Mouse (Mus musculus) embryo, embryonic 10 days (tissue): Measurements from ENCODE around the gene Slc52a3.
"Not testable (repeated sequence)": the region's sequence is repeated elsewhere in the genome, so short reads cannot be mapped to it uniquely, and the experiment has no call there.

Experiments used
- DNase-seq: peaks from one replicate; pipeline ENCODE4 v3.0.0-alpha.2; 2015; ENCODE audit warnings: low spot score

Gene Slc52a3

GRCm38 (mm10) chr2:151973595-151974562 is 22.4 kb upstream of the Slc52a3 start:
- DNase-seq, result peak; percentile 35

GRCm38 (mm10) chr2:151975295-151975694 is 21.0 kb upstream of the Slc52a3 start:
- no peak for DNase-seq

GRCm38 (mm10) chr2:151976067-151976466 is 20.2 kb upstream of the Slc52a3 start:
- DNase-seq, result no peak

GRCm38 (mm10) chr2:151977689-151978440 is 18.4 kb upstream of the Slc52a3 start:
- peak; percentile 21 for DNase-seq

GRCm38 (mm10) chr2:151978494-151978893 is 17.8 kb upstream of the Slc52a3 start:
- no peak for DNase-seq

GRCm38 (mm10) chr2:151979470-151980354 is 16.6 kb upstream of the Slc52a3 start, which contains the start of gene Fam110a:
Gene Fam110a (minus strand): TSS chr2:151980219.
- peak; percentile 96 for DNase-seq

GRCm38 (mm10) chr2:151980355-151980693 is 16.0 kb upstream of the Slc52a3 start:
- DNase-seq, result no peak

GRCm38 (mm10) chr2:151981268-151981667 is 15.0 kb upstream of the Slc52a3 start:
- DNase-seq, result no peak

- no peak for DNase-seq
Measured at GRCm38 (mm10) chr2:151982476-151982875, 13.8 kb upstream of the Slc52a3 start.

GRCm38 (mm10) chr2:151984019-151984418 is 12.3 kb upstream of the Slc52a3 start:
- DNase-seq, result no peak

GRCm38 (mm10) chr2:151985426-151986172 is 10.7 kb upstream of the Slc52a3 start:
- DNase-seq, result no peak

GRCm38 (mm10) chr2:151986958-151987357 is 9.4 kb upstream of the Slc52a3 start:
- no peak for DNase-seq

GRCm38 (mm10) chr2:151988978-151989377 is 7.3 kb upstream of the Slc52a3 start:
- DNase-seq, result no peak

- DNase-seq, result peak; percentile 35
Measured at GRCm38 (mm10) chr2:151990985-151991394, 5.3 kb upstream of the Slc52a3 start.

- no peak for DNase-seq
Measured at GRCm38 (mm10) chr2:151991446-151991845, 4.9 kb upstream of the Slc52a3 start.

- peak; percentile 91 for DNase-seq
Measured at GRCm38 (mm10) chr2:151994350-151995122, 1.8 kb upstream of the Slc52a3 start.

GRCm38 (mm10) chr2:151997190-151997575 is 872 bp downstream of the Slc52a3 start:
- DNase-seq, result not testable (repeated sequence)

- DNase-seq, result no peak
Measured at GRCm38 (mm10) chr2:151997776-151998504, 1.6 kb downstream of the Slc52a3 start.

GRCm38 (mm10) chr2:151998505-151998899 is 2.2 kb downstream of the Slc52a3 start:
- DNase-seq, result no peak

- DNase-seq, result no peak
Measured at GRCm38 (mm10) chr2:151998932-151999331, 2.6 kb downstream of the Slc52a3 start.
